Mouse (Mus musculus) lung, adult 18-20 months (tissue): Measurements from ENCODE around the gene Krtdap.
"Not testable (repeated sequence)": the region's sequence is repeated elsewhere in the genome, so short reads cannot be mapped to it uniquely, and the experiment has no call there.

Source experiments
- DNase-seq, 2 experiments: peaks; one replicate each; pipeline ENCODE4 v3.0.0; 2022; ENCODE audit warnings: mixed read lengths in 2 of 2

Gene Krtdap

GRCm38 (mm10) chr7:30790141-30790540 is 2.4 kb downstream of the Krtdap start:
- DNase-seq: no peak

- no peak for DNase-seq
Measured at GRCm38 (mm10) chr7:30791921-30792320, 4.2 kb downstream of the Krtdap start.

- DNase-seq: no peak
Measured at GRCm38 (mm10) chr7:30794921-30795320, 7.2 kb downstream of the Krtdap start.

GRCm38 (mm10) chr7:30796790-30797189 is 9.1 kb downstream of the Krtdap start:
- no peak for DNase-seq

- DNase-seq: no peak
Measured at GRCm38 (mm10) chr7:30800653-30801052, 13.0 kb downstream of the Krtdap start.

GRCm38 (mm10) chr7:30803256-30803655 is 15.6 kb downstream of the Krtdap start:
- no peak for DNase-seq

GRCm38 (mm10) chr7:30804026-30804715 is 16.5 kb downstream of the Krtdap start:
- DNase-seq: peak; percentile 50 to 69

- DNase-seq: peak; percentile 34 to 35
Measured at GRCm38 (mm10) chr7:30805924-30806323, 18.2 kb downstream of the Krtdap start.

- DNase-seq: no peak
Measured at GRCm38 (mm10) chr7:30810319-30810718, 22.6 kb downstream of the Krtdap start.

GRCm38 (mm10) chr7:30811757-30812290 is 24.1 kb downstream of the Krtdap start:
- peak in 1 of 2 experiments; percentile 24 for DNase-seq

GRCm38 (mm10) chr7:30812291-30812807 is 24.7 kb downstream of the Krtdap start:
- DNase-seq: peak; percentile 7 to 21

- peak in 1 of 2 experiments; percentile 34 for DNase-seq
Measured at GRCm38 (mm10) chr7:30820131-30820530, 32.4 kb downstream of the Krtdap start.

- no peak for DNase-seq
Measured at GRCm38 (mm10) chr7:30820854-30821445, 33.3 kb downstream of the Krtdap start.

- DNase-seq: no peak
Measured at GRCm38 (mm10) chr7:30821532-30821931, 33.8 kb downstream of the Krtdap start.

- no peak for DNase-seq
Measured at GRCm38 (mm10) chr7:30823675-30824074, 36.0 kb downstream of the Krtdap start, which contains the start of gene Ffar2. Gene Ffar2 (minus strand): TSS chr7:30823775.

- DNase-seq: no peak
Measured at GRCm38 (mm10) chr7:30824306-30824705, 36.6 kb downstream of the Krtdap start.

- no peak for DNase-seq
Measured at GRCm38 (mm10) chr7:30826660-30827059, 39.0 kb downstream of the Krtdap start.

GRCm38 (mm10) chr7:30828871-30829270 is 41.2 kb downstream of the Krtdap start:
- not testable (repeated sequence) for DNase-seq

- no peak for DNase-seq
Measured at GRCm38 (mm10) chr7:30829428-30829827, 41.7 kb downstream of the Krtdap start.

- no peak for DNase-seq
Measured at GRCm38 (mm10) chr7:30832261-30832660, 44.6 kb downstream of the Krtdap start.

- DNase-seq: not testable (repeated sequence)
Measured at GRCm38 (mm10) chr7:30832684-30833083, 45.0 kb downstream of the Krtdap start.

GRCm38 (mm10) chr7:30837277-30837676 is 49.6 kb downstream of the Krtdap start:
- DNase-seq: no peak

- DNase-seq: no peak
Measured at GRCm38 (mm10) chr7:30840306-30840705, 52.6 kb downstream of the Krtdap start.
